Mouse (Mus musculus) CH12.LX (cell line): ENCODE data around the gene Cenpt. TPM values are rescaled to one million over a fixed set of nuclear protein-coding genes. Genes with fewer than 3 reads are reported as not detected.
A peak's percentile ranks its signal among the peaks of the same experiment; 100 is the strongest.

ENCODE experiments used
- DNase-seq: peaks from one replicate; pipeline ENCODE4 v3.0.0-alpha.2; 2013; ENCODE audit errors: extremely low read depth
- H3K27ac ChIP-seq: 2 replicates; pipeline ENCODE4 v1.5.1; 2012; ENCODE audit warnings: low read depth, mild to moderate bottlenecking, control low read depth, moderate library complexity; ENCODE audit not compliant: insufficient read depth
- H3K27me3 ChIP-seq: replicated peaks from 2 replicates; pipeline ENCODE3; 2012; ENCODE audit warnings: inconsistent platforms
- H3K36me3 ChIP-seq, 2 experiments: replicated peaks in 1 of 2; 2 replicates each; pipeline versions ENCODE3 to v1.6.1; 2012; ENCODE audit warnings: inconsistent platforms in 1 of 2, low read length in 1 of 2, mild to moderate bottlenecking in 1 of 2, mixed read lengths in 1 of 2, moderate library complexity in 1 of 2; ENCODE audit not compliant: control insufficient read depth in 1 of 2, insufficient read depth in 1 of 2
- H3K4me1 ChIP-seq, 2 experiments: 2 replicates each; pipeline ENCODE4 v1.6.1; 2012; ENCODE audit warnings: inconsistent platforms in 1 of 2, moderate library complexity in 1 of 2; ENCODE audit not compliant: insufficient read depth in 2 of 2, control insufficient read depth in 1 of 2
- H3K4me2 ChIP-seq: 2 replicates; pipeline ENCODE4 v1.6.1; 2012; ENCODE audit warnings: low read depth, mild to moderate bottlenecking, control low read depth; ENCODE audit not compliant: poor library complexity, insufficient read depth, severe bottlenecking
- H3K4me3 ChIP-seq, 3 experiments: fragments of 150-350 bp in 1 of 3; sonication (generic) in 1 of 3; replicated peaks in 1 of 3; 2 replicates each; pipeline versions ENCODE3 to v1.5.1; 2011 to 2012; ENCODE audit warnings: low read depth in 2 of 3, low read length in 2 of 3, mild to moderate bottlenecking in 2 of 3, moderate library complexity in 2 of 3, control low read depth in 1 of 3, improper control_type of control experiment in 1 of 3, inconsistent platforms in 1 of 3, mixed read lengths in 1 of 3; ENCODE audit not compliant: poor library complexity in 1 of 3
- H3K79me2 ChIP-seq: replicated peaks from 2 replicates; pipeline ENCODE4 v1.6.1; 2012; ENCODE audit warnings: mild to moderate bottlenecking, moderate library complexity; ENCODE audit not compliant: control insufficient read depth, poor library complexity, insufficient read depth, severe bottlenecking; ENCODE audit errors: extremely low read depth
- H3K9ac ChIP-seq: 2 replicates; pipeline ENCODE4 v1.6.1; 2012; ENCODE audit warnings: low read depth, mild to moderate bottlenecking, control low read depth, moderate library complexity; ENCODE audit not compliant: insufficient read depth
- H3K9me3 ChIP-seq: replicated peaks from 2 replicates; pipeline ENCODE3; 2012; ENCODE audit warnings: low read length, inconsistent platforms, mixed read lengths
- CHD1 ChIP-seq: IDR thresholded peaks from 2 replicates; pipeline ENCODE4 v1.6.1; 2012; ENCODE audit warnings: low read depth, low read length, improper control_type of control experiment, inconsistent platforms
- CTCF ChIP-seq, 2 experiments: IDR thresholded peaks in 1 of 2; conservative IDR thresholded peaks in 1 of 2; 2 replicates each; pipeline ENCODE4 v1.5.1; 2011 to 2012; ENCODE audit warnings: low read depth in 2 of 2, low read length in 2 of 2, improper control_type of control experiment in 1 of 2, inconsistent platforms in 1 of 2, mild to moderate bottlenecking in 1 of 2, moderate library complexity in 1 of 2
- E2F4 ChIP-seq: IDR thresholded peaks from 2 replicates; pipeline ENCODE4 v1.6.1; 2011; ENCODE audit warnings: low read depth, low read length, improper control_type of control experiment; ENCODE audit not compliant: insufficient replicate concordance
- ELF1 ChIP-seq: IDR thresholded peaks from 2 replicates; pipeline ENCODE4 v1.6.1; 2014; ENCODE audit warnings: low read depth, mild to moderate bottlenecking, inconsistent platforms, low read length, improper control_type of control experiment
- EP300 ChIP-seq: IDR thresholded peaks from 2 replicates; pipeline ENCODE4 v1.6.1; 2011; ENCODE audit warnings: low read length, improper control_type of control experiment
- ETS1 ChIP-seq: conservative IDR thresholded peaks from 2 replicates; pipeline ENCODE4 v1.6.1; 2012; ENCODE audit warnings: low read depth, mild to moderate bottlenecking, inconsistent platforms, low read length, improper control_type of control experiment, moderate library complexity
- GABPA ChIP-seq: IDR thresholded peaks from 2 replicates; pipeline ENCODE4 v1.6.1; 2012; ENCODE audit warnings: low read depth, low read length, improper control_type of control experiment, inconsistent platforms; ENCODE audit not compliant: insufficient replicate concordance
- HCFC1 ChIP-seq: IDR thresholded peaks from 2 replicates; pipeline ENCODE4 v1.6.1; 2012; ENCODE audit warnings: low read depth, mild to moderate bottlenecking, inconsistent platforms, low read length, improper control_type of control experiment
- JUN ChIP-seq: IDR thresholded peaks from 2 replicates; pipeline ENCODE4 v1.6.1; 2011; ENCODE audit warnings: low read depth, mild to moderate bottlenecking, low read length, improper control_type of control experiment, moderate library complexity; ENCODE audit not compliant: insufficient read depth
- JUND ChIP-seq: conservative IDR thresholded peaks from 2 replicates; pipeline ENCODE4 v1.6.1; 2011; ENCODE audit warnings: low read depth, low read length, improper control_type of control experiment
- KAT2A ChIP-seq: IDR thresholded peaks from 2 replicates; pipeline ENCODE4 v1.6.1; 2012; ENCODE audit warnings: low read length, improper control_type of control experiment, inconsistent platforms; ENCODE audit not compliant: insufficient replicate concordance
- MAFK ChIP-seq: IDR thresholded peaks from 2 replicates; pipeline ENCODE4 v1.6.1; 2011; ENCODE audit warnings: low read length, improper control_type of control experiment; ENCODE audit not compliant: insufficient replicate concordance
- MAX ChIP-seq: IDR thresholded peaks from 2 replicates; pipeline ENCODE4 v1.6.1; 2011; ENCODE audit warnings: low read length, improper control_type of control experiment
- MAZ ChIP-seq: IDR thresholded peaks from 2 replicates; pipeline ENCODE4 v1.6.1; 2012; ENCODE audit warnings: low read depth, mild to moderate bottlenecking, inconsistent platforms, low read length, improper control_type of control experiment, moderate library complexity
- MEF2A ChIP-seq: IDR thresholded peaks from 2 replicates; pipeline ENCODE4 v1.6.1; 2014; ENCODE audit warnings: low read depth, mild to moderate bottlenecking, inconsistent platforms, low read length, improper control_type of control experiment, borderline replicate concordance
- MYC ChIP-seq: IDR thresholded peaks from 2 replicates; pipeline ENCODE4 v1.6.1; 2011; ENCODE audit warnings: low read depth, mild to moderate bottlenecking, improper control_type of control experiment, low read length
- NELFE ChIP-seq: IDR thresholded peaks from 2 replicates; pipeline ENCODE4 v1.6.1; 2011; ENCODE audit warnings: low read depth, low read length, improper control_type of control experiment
- NRF1 ChIP-seq: IDR thresholded peaks from 2 replicates; pipeline ENCODE4 v1.6.1; 2014; ENCODE audit warnings: low read depth, mild to moderate bottlenecking, inconsistent platforms, low read length, improper control_type of control experiment, moderate library complexity
- PAX5 ChIP-seq: IDR thresholded peaks from 2 replicates; pipeline ENCODE4 v1.6.1; 2012; ENCODE audit warnings: low read length, inconsistent platforms, mixed read lengths
- POLR2A ChIP-seq: IDR thresholded peaks from 2 replicates; pipeline ENCODE4 v1.6.1; 2011; ENCODE audit warnings: low read depth, mild to moderate bottlenecking, improper control_type of control experiment, low read length
- POLR2AphosphoS2 ChIP-seq: IDR thresholded peaks from 2 replicates; pipeline ENCODE4 v1.6.1; 2011; ENCODE audit warnings: low read depth, low read length, improper control_type of control experiment
- RAD21 ChIP-seq: IDR thresholded peaks from 2 replicates; pipeline ENCODE4 v1.6.1; 2011; ENCODE audit warnings: low read depth, mild to moderate bottlenecking, low read length, improper control_type of control experiment, moderate library complexity
- SIN3A ChIP-seq: IDR thresholded peaks from 2 replicates; pipeline ENCODE4 v1.6.1; 2012; ENCODE audit warnings: low read length, improper control_type of control experiment, inconsistent platforms
- SMC3 ChIP-seq: IDR thresholded peaks from 2 replicates; pipeline ENCODE4 v1.6.1; 2011; ENCODE audit warnings: low read depth, low read length, improper control_type of control experiment
- TBP ChIP-seq: conservative IDR thresholded peaks from 2 replicates; pipeline ENCODE4 v1.6.1; 2011; ENCODE audit warnings: low read depth, low read length, improper control_type of control experiment
- TCF12 ChIP-seq: IDR thresholded peaks from 2 replicates; pipeline ENCODE4 v1.6.1; 2014; ENCODE audit warnings: low read depth, mild to moderate bottlenecking, inconsistent platforms, low read length, improper control_type of control experiment
- UBTF ChIP-seq: IDR thresholded peaks from 2 replicates; pipeline ENCODE4 v1.6.1; 2012; ENCODE audit warnings: low read depth, mild to moderate bottlenecking, inconsistent platforms, low read length, improper control_type of control experiment, moderate library complexity
- USF1 ChIP-seq: IDR thresholded peaks from 2 replicates; pipeline ENCODE4 v1.6.1; 2014; ENCODE audit warnings: low read depth, mild to moderate bottlenecking, inconsistent platforms, low read length, improper control_type of control experiment
- USF2 ChIP-seq: conservative IDR thresholded peaks from 2 replicates; pipeline ENCODE4 v1.6.1; 2011; ENCODE audit warnings: low read depth, low read length, improper control_type of control experiment
- ZC3H11A ChIP-seq: IDR thresholded peaks from 2 replicates; pipeline ENCODE4 v1.6.1; 2012; ENCODE audit warnings: low read depth, mild to moderate bottlenecking, inconsistent platforms, low read length, improper control_type of control experiment
- ZKSCAN1 ChIP-seq: IDR thresholded peaks from 2 replicates; pipeline ENCODE4 v1.6.1; 2012; ENCODE audit warnings: low read depth, inconsistent platforms, low read length, improper control_type of control experiment, borderline replicate concordance
- ZMIZ1 ChIP-seq: IDR thresholded peaks from 2 replicates; pipeline ENCODE4 v1.6.1; 2012; ENCODE audit warnings: low read depth, mild to moderate bottlenecking, inconsistent platforms, low read length, improper control_type of control experiment
- dilution Hi-C: fragments of 300-500 bp; cut with MboI; formaldehyde crosslinking; loops from 2 replicates; pipeline ENCODE4 v1.14.3; 2020; ENCODE audit warnings: low sequenced_read_pairs; ENCODE audit not compliant: extremely low pct_unique_long_range_greater_than_20kb, extremely low pct_ligation_motif_present
- in situ Hi-C: fragments of 300-500 bp; cut with MboI; formaldehyde crosslinking; loops from 3 replicates; pipeline ENCODE4 v1.14.3; 2019; ENCODE audit warnings: low sequenced_read_pairs, low pct_ligation_motif_present, low pct_unique_long_range_greater_than_20kb, mixed read lengths
- polyA plus RNA-seq: library from polyadenylated mRNA; unstranded; fragments of >175 nt; gene quantifications from 2 replicates; pipeline ENCODE4 v1.2.1, GENCODE M21; 2012; ENCODE audit warnings: low read depth; ENCODE audit not compliant: insufficient read length
- total RNA-seq, 2 experiments: library from RNA; depleted of rRNA; stranded (reverse); fragments of 300-350 nt in 1 of 2; fragments of >200 nt in 1 of 2; gene quantifications; 2 replicates each; pipeline ENCODE4 v1.2.3; 2012 to 2014

Cenpt gene
- total and polyA plus RNA-seq, 3 experiments, result 17.3 to 29.4 (median 21.3) TPM

DNA sequence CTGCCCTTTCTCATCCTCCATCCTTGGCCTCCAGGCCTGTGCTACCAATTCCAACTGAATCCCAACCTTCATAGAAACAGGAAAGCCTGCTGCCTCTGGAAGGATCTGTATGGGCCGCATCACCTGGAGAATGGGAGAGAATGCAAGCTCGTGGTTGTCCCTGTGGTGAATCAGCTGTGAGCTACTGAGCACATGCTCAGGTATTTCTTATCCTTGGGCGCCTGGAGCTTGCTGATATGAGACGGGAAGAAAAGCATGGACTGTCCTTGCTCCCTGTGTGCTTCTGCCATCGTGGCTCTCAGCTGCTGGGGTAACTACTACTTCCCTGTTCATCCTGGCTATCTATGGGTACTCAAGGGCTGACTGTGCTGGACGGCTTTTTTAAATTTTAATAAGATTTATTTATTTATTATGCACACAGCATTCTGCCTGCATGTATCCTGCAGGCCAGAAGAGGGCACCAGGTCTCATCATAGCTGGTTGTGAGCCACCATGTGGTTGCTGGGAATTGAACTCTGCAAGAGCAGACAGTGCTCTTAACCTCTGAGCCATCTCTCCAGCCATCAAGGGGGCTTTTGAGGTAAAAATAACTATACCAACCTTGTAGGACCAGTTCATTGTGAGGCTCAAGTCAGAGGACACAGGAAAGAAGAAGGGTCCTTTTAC, 13.4 kb upstream of the Cenpt start:
- peaks cover 4 to 38% of the 10 kb centered on the region in 2 experiments; a peak in 2 of 4 replicates for H3K4me1 ChIP-seq
- H3K27ac ChIP-seq, result no peak overlapping the region
- no peak overlapping the region for H3K9ac ChIP-seq
- DNase-seq, result peak; percentile 32
- H3K4me2 ChIP-seq, result no peak overlapping the region
- H3K9me3 ChIP-seq, result no peaks in the 10 kb centered on the region
- H3K4me3 ChIP-seq, result no peak overlapping the region
- H3K79me2 ChIP-seq, result peaks cover 95% of the 10 kb centered on the region
- H3K27me3 ChIP-seq, result no peaks in the 10 kb centered on the region
- dilution Hi-C loops, result no loop called here
- TF ChIP-seq USF1, result no peak
- peak; percentile 33 for TF ChIP-seq SMC3
- peak; percentile 40; the same call in 1 of the 2 replicates for TF ChIP-seq MYC
- TF ChIP-seq CTCF (conservative IDR thresholded peaks at IDR 0.05 in 1 of 2, IDR thresholded peaks at IDR 0.05 in 1 of 2; ENCODE audit: low read depth in 2 of 2, low read length in 2 of 2), result peak; percentile 22 to 73; a peak in 2 of 4 replicates
- TF ChIP-seq, all 38 proteins: peak for 3
- in situ Hi-C loops, result no loop called here
- peaks cover 39 to 82% of the 10 kb centered on the region in 2 experiments for H3K36me3 ChIP-seq

DNA sequence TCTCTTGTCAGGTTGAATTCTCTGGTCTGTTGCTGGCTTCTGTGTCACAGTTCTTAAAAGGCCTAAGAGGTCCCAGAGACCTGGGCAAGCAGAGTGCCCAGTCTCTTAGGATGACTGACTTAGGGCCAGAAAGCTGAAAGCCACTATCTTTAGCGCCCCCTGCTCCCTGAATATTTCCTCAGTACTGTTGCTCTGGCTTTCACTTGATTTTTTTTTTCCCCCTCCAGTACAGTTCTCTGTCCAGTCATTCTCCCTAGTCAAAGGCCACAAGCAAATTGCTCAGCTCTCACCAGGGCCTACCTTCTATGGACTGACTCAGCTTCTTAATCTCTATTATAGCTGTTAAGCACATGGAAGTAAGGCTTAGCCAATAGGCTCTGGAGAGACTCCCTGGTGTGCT, 8.9 kb upstream of the Cenpt start:
- Histone ChIP-seq H3K27ac (no peak overlapping the region), H3K4me3 (peak overlapping the region; percentile 92 to 99 (median 95)), H3K9me3 (no peaks in the 10 kb centered on the region), H3K27me3 (no peaks in the 10 kb centered on the region), H3K79me2 (peaks cover 84% of the 10 kb centered on the region), H3K4me2 (peak overlapping the region; percentile 94), H3K9ac (peak overlapping the region; percentile 72), H3K36me3 (peaks cover 11 to 46% of the 10 kb centered on the region in 2 experiments), H3K4me1 (peaks cover 11 to 56% of the 10 kb centered on the region in 2 experiments; a peak in 3 of 4 replicates)
- in situ Hi-C loops (no loop called here), dilution Hi-C loops (no loop called here)
- peak; percentile 62 for DNase-seq
- TF ChIP-seq ETS1 (no peak), E2F4 (no peak), MEF2A (no peak), TCF12 (no peak), PAX5 (no peak), KAT2A (no peak), NRF1 (no peak), EP300 (no peak), UBTF (no peak), ZKSCAN1 (no peak), ZC3H11A (no peak), TBP (no peak), JUN (no peak), RAD21 (peak; percentile 18), USF1 (no peak), SIN3A (peak; percentile 67; the same call in 1 of the 2 replicates), HCFC1 (no peak), USF2 (no peak), MYC (no peak), ZMIZ1 (no peak), CHD1 (no peak), POLR2A (no peak), MAZ (no peak), ELF1 (no peak), MAFK (no peak), NELFE (no peak), GABPA (no peak), MAX (no peak), CTCF (conservative IDR thresholded peaks at IDR 0.05 in 1 of 2, IDR thresholded peaks at IDR 0.05 in 1 of 2; ENCODE audit: low read depth in 2 of 2, low read length in 2 of 2) (peak in 1 of 2 experiments; percentile 65; a peak in 2 of 4 replicates), JUND (no peak), POLR2AphosphoS2 (no peak)
